Mouse (Mus musculus): Measurements from ENCODE around the gene Zfp282. TPM values are rescaled to one million over a fixed set of nuclear protein-coding genes. Genes with fewer than 3 reads are reported as not detected.

Zfp282 gene
- polyA plus RNA-seq, 1 experiment from 2014 or later = 17.4 TPM

GRCm38 (mm10) chr6:47872266-47872665, 4.7 kb upstream of the Zfp282 start:
- H3K4me3 ChIP-seq (ENCODE audit: low read depth, low read length) = no peak overlapping the region
- H3K4me2 ChIP-seq = no peak overlapping the region
- H3K4me1 ChIP-seq (ENCODE audit: insufficient read depth) = no peaks in the 10 kb centered on the region
- peaks cover 9% of the 10 kb centered on the region; the same call in 1 of the 2 replicates for H3K36me3 ChIP-seq (ENCODE audit: insufficient read depth)
- 83% methylated on average over 5 of the region's 5 CpGs for WGBS
- H3K27ac ChIP-seq (ENCODE audit: low read depth) = no peak overlapping the region
- TF ChIP-seq CTCF (IDR thresholded peaks at IDR 0.05; ENCODE audit: low read depth) = no peak
- no peaks in the 10 kb centered on the region for H3K9me3 ChIP-seq (ENCODE audit: low read depth, low read length)
- no peak for DNase-seq
- no peak overlapping the region for H3K9ac ChIP-seq
- H3K27me3 ChIP-seq (ENCODE audit: insufficient read depth, low read length) = no peaks in the 10 kb centered on the region
- ATAC-seq (ENCODE audit: insufficient read depth) = no peak

DNA sequence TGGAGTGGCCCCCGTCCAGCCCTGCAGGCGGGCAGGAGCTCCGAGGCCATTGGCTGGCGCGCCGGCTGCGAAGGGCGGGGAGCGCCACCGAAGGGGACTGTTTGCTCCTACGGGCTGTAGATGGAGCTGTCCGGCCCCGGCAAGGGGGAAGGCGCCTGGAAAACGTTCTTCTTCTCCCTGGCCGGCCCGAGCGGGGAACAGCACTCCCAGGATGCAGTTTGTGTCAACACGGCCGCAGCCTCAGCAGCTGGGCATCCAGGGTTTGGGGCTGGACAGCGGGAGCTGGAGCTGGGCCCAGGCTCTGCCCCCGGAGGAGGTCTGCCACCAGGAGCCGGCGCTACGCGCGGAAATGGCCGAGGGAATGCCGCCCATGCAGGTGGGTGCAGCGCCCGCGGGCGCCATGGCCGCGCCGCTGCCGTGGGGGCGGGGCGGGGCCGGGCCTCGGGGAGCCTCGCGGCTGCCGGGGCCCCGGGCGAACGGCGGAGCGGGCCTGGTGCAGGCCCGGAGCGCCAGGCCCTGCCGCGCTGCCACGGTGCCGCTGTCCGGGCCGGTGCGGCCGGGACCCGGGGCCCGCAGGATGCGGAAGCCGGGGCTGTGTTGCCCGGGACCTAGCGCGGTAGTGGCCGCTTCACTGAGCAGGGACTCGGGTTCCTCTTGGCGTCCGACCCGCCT, 593 bp downstream of the Zfp282 start:
- Histone ChIP-seq H3K4me1 (ENCODE audit: insufficient read depth) (peaks cover 8% of the 10 kb centered on the region; the same call in 1 of the 2 replicates), H3K27me3 (ENCODE audit: insufficient read depth, low read length) (no peaks in the 10 kb centered on the region), H3K4me2 (peak overlapping the region; percentile 95), H3K9me3 (ENCODE audit: low read depth, low read length) (no peaks in the 10 kb centered on the region), H3K27ac (ENCODE audit: low read depth) (peak overlapping the region; percentile 97), H3K4me3 (ENCODE audit: low read depth, low read length) (peak overlapping the region; percentile 87), H3K9ac (peak overlapping the region; percentile 88), H3K36me3 (ENCODE audit: insufficient read depth) (peaks cover 32% of the 10 kb centered on the region)
- DNase-seq (peak; percentile 94), ATAC-seq (ENCODE audit: insufficient read depth) (peak; percentile 98)
- under 1% methylated on average over 68 of the region's 71 CpGs for WGBS
- TF ChIP-seq CTCF (IDR thresholded peaks at IDR 0.05; ENCODE audit: low read depth) = peak; percentile 67

DNA sequence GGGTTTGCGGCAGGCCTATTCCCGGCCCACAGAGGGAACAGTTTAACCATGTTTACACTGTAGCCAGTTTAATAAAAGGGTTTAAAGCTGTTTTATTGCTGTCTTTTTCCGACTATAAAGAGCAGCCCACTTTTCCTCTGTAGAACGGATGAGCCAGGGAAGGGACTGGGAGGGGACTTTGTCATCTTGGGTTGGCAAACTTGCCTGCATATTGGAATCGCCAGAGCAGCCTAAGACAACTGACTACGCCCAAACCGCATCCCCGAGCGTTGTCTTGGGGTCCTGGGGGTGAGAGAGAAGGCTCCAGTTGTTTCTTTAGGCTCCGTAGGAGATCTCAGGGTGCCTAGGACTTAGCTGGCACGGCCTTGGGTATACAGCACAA, 1.1 kb downstream of the Zfp282 start:
- H3K9me3 ChIP-seq (ENCODE audit: low read depth, low read length) = no peaks in the 10 kb centered on the region
- peak overlapping the region; percentile 95 for H3K4me2 ChIP-seq
- peak overlapping the region; percentile 88 for H3K9ac ChIP-seq
- H3K36me3 ChIP-seq (ENCODE audit: insufficient read depth) = peaks cover 37% of the 10 kb centered on the region
- H3K27ac ChIP-seq (ENCODE audit: low read depth) = peak overlapping the region; percentile 97
- H3K27me3 ChIP-seq (ENCODE audit: insufficient read depth, low read length) = no peaks in the 10 kb centered on the region
- peaks cover 8% of the 10 kb centered on the region; the same call in 1 of the 2 replicates for H3K4me1 ChIP-seq (ENCODE audit: insufficient read depth)
- WGBS = under 1% methylated on average over 11 of the region's 11 CpGs
- TF ChIP-seq CTCF (IDR thresholded peaks at IDR 0.05; ENCODE audit: low read depth) = no peak
- H3K4me3 ChIP-seq (ENCODE audit: low read depth, low read length) = peak overlapping the region; percentile 87
- ATAC-seq (ENCODE audit: insufficient read depth) = no peak
- no peak for DNase-seq

DNA sequence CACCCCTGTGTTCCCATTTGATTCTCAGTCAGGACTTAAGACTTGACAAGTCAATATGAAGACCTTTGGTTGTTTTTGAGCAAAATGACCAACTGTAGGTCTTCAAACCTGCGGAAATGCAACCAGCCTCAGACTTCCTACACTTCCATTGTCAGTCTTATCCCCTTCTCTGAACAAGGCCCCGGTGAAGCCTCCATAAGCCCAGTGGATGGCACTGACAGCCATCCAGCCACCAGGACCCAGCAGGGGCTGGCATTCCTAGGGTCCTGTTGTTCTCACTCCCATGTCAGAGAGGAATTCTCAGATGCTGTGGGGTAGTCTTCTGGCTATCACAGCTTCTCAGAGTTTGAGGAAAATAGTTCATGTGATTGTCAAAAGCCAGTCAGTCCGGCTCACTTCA, 1.6 kb downstream of the Zfp282 start:
- no peak for TF ChIP-seq CTCF (IDR thresholded peaks at IDR 0.05; ENCODE audit: low read depth)
- peak; percentile 2 for DNase-seq
- no peak for ATAC-seq (ENCODE audit: insufficient read depth)
- Histone ChIP-seq H3K4me1 (ENCODE audit: insufficient read depth) (peaks cover 8% of the 10 kb centered on the region; the same call in 1 of the 2 replicates), H3K27me3 (ENCODE audit: insufficient read depth, low read length) (no peaks in the 10 kb centered on the region), H3K4me3 (ENCODE audit: low read depth, low read length) (peak overlapping the region; percentile 87), H3K9ac (peak overlapping the region; percentile 88), H3K9me3 (ENCODE audit: low read depth, low read length) (no peaks in the 10 kb centered on the region), H3K36me3 (ENCODE audit: insufficient read depth) (peaks cover 42% of the 10 kb centered on the region), H3K27ac (ENCODE audit: low read depth) (peak overlapping the region; percentile 97; the same call in 1 of the 2 replicates), H3K4me2 (peak overlapping the region; percentile 95)
- 32% methylated on average over 3 of the region's 3 CpGs for WGBS

DNA sequence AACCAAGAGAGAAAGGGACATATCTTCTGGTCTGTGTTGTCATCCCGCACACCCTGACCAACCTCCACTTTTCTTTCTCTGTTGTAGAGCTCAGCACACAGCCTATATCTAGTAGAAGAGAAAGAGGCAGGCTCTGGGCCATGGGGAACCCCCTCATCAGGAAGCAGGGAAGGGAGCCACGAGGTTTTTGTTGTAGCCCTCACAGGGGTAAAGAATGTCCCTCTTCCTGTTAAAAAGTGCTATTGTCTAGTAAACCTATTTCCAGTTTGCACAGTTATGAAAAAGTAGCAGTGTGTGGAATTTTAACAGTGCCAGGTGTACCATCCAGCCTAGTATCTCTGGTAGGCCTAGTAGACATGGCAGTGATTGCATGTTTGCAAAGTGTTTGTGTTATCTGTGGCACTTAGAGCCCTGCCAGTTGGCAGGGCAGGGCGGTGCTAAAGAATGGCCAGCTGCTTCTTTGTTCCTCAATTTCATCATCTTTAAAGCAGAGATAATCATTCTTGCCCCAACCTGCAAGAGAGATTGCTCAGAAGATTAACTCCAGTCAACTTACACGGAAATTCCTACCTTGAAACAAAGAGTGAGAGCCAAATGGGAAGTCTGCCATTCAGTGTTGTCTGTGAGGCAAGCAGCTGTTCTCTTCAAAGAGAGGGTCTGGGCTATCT, 2.2 kb downstream of the Zfp282 start:
- ATAC-seq (ENCODE audit: insufficient read depth) = no peak
- no peak for TF ChIP-seq CTCF (IDR thresholded peaks at IDR 0.05; ENCODE audit: low read depth)

GRCm38 (mm10) chr6:47880166-47880565, 3.2 kb downstream of the Zfp282 start:
- no peaks in the 10 kb centered on the region for H3K9me3 ChIP-seq (ENCODE audit: low read depth, low read length)
- ATAC-seq (ENCODE audit: insufficient read depth) (no peak), DNase-seq (no peak)
- H3K36me3 ChIP-seq (ENCODE audit: insufficient read depth) = peaks cover 56% of the 10 kb centered on the region
- no peak overlapping the region for H3K4me3 ChIP-seq (ENCODE audit: low read depth, low read length)
- H3K4me2 ChIP-seq = no peak overlapping the region
- no peak for TF ChIP-seq CTCF (IDR thresholded peaks at IDR 0.05; ENCODE audit: low read depth)
- no peak overlapping the region for H3K27ac ChIP-seq (ENCODE audit: low read depth)
- no peak overlapping the region for H3K9ac ChIP-seq
- WGBS = 85% methylated on average over 10 of the region's 10 CpGs
- H3K27me3 ChIP-seq (ENCODE audit: insufficient read depth, low read length) = no peaks in the 10 kb centered on the region
- H3K4me1 ChIP-seq (ENCODE audit: insufficient read depth) = peaks cover 8% of the 10 kb centered on the region; the same call in 1 of the 2 replicates

More for the DNA sequence above, 2.2 kb downstream of the Zfp282 start:
- peak overlapping the region; percentile 87 for H3K4me3 ChIP-seq (ENCODE audit: low read depth, low read length)
- H3K9ac ChIP-seq = peak overlapping the region; percentile 88
- peaks cover 47% of the 10 kb centered on the region for H3K36me3 ChIP-seq (ENCODE audit: insufficient read depth)
- no peaks in the 10 kb centered on the region for H3K9me3 ChIP-seq (ENCODE audit: low read depth, low read length)
- 62% methylated on average over 4 of the region's 4 CpGs for WGBS
- H3K27ac ChIP-seq (ENCODE audit: low read depth) = no peak overlapping the region
- no peaks in the 10 kb centered on the region for H3K27me3 ChIP-seq (ENCODE audit: insufficient read depth, low read length)
- no peak for DNase-seq
- peak overlapping the region; percentile 95 for H3K4me2 ChIP-seq
- H3K4me1 ChIP-seq (ENCODE audit: insufficient read depth) = peaks cover 8% of the 10 kb centered on the region; the same call in 1 of the 2 replicates

DNA sequence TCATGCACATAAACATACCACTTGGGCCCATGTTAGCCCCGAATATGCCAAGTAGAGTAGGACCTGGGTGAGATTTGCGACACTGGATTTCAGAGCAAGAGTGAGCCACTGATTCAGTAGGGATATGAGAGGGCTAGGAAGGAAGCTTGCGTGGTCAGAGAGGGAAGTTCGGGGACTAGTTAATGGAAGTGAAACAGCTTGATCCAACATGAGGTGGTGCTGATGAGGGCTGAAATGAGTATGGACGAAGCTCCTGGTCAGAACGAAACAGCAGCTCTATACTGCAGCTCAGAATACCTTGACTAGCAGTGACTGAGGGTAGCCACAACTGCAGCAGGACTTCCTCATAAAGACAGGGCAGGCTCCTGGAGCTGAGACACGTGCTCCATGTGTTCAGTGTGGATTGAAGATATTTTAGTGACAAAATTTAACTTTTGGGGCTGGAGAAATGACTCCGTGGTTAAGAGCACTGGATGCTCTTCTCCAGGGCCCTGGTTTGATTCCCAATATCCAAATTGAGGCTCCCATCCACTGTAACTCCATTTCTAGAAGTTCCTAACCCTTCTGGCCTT, 11.9 kb downstream of the Zfp282 start:
- no peaks in the 10 kb centered on the region for H3K9me3 ChIP-seq (ENCODE audit: low read depth, low read length)
- no peak overlapping the region for H3K27ac ChIP-seq (ENCODE audit: low read depth)
- H3K4me3 ChIP-seq (ENCODE audit: low read depth, low read length) = no peak overlapping the region
- 82% methylated on average over 8 of the region's 8 CpGs for WGBS
- DNase-seq (no peak), ATAC-seq (ENCODE audit: insufficient read depth) (no peak)
- no peaks in the 10 kb centered on the region for H3K4me1 ChIP-seq (ENCODE audit: insufficient read depth)
- H3K4me2 ChIP-seq = no peak overlapping the region
- peaks cover 64% of the 10 kb centered on the region for H3K36me3 ChIP-seq (ENCODE audit: insufficient read depth)
- H3K9ac ChIP-seq = no peak overlapping the region
- no peak for TF ChIP-seq CTCF (IDR thresholded peaks at IDR 0.05; ENCODE audit: low read depth)
- no peaks in the 10 kb centered on the region for H3K27me3 ChIP-seq (ENCODE audit: insufficient read depth, low read length)
